Mouse (Mus musculus): ENCODE measurements at regions not wholly inside any gene's neighbourhood (a gene's known extent, or its start where the extent isn't known, plus 50 kb on each side); places are given as distances from the start of the nearest gene placed in this dataset.

GRCm38 (mm10) chr1:183595306-183595705 is 177.3 kb downstream of the Hhipl2 start:
- TF ChIP-seq CTCF (IDR thresholded peaks at IDR 0.05; ENCODE audit: control insufficient read depth, insufficient read depth, insufficient read length) = no peak
- no peak for TF ChIP-seq MAX (IDR thresholded peaks at IDR 0.05)
- no peak for TF ChIP-seq MYOD1 (IDR thresholded peaks at IDR 0.05; ENCODE audit: control insufficient read depth, insufficient read length, low read depth)
- no peak for TF ChIP-seq USF1 (IDR thresholded peaks at IDR 0.05; ENCODE audit: low read depth)
- TF ChIP-seq CEBPB (IDR thresholded peaks at IDR 0.05; ENCODE audit: low read depth) = no peak
